Mouse (Mus musculus): Measurements from ENCODE around the gene S100a6. TPM values are rescaled to one million over a fixed set of nuclear protein-coding genes. Genes with fewer than 3 reads are reported as not detected.

S100a6 gene
- polyA plus RNA-seq, 1 experiment, result 95.8 TPM

DNA sequence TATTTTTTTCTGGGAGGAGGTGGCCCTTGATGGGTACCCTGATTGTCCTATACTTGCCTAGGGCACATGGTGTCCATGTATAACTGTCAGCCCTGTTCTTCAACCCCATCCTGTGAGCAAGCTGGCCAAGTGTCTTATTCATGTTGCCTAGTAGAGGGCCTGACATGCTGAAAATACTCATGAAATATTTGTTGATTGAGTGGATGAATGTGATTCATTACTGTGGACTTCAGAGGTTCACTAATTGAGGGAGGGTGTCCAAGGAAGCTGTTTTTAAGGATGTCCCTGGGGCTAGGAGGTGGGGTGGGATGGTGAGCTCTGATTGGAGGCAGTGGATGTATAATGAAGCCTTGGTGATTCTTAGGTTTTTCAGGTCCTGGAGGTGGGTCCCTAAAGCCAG lies 41.0 kb downstream of the S100a6 start, which contains the start of gene S100a7a:
TSS of gene S100a7a (plus strand) at position 301 of the 400 bp plus-strand sequence.
- Histone ChIP-seq H3K27me3 (replicated peaks; ENCODE audit: control insufficient read depth, insufficient read depth, low read length) (no peaks in the 10 kb centered on the region), H3K4me1 (ENCODE audit: control insufficient read depth, insufficient read depth, low read length) (no peaks in the 10 kb centered on the region), H3K36me3 (ENCODE audit: control insufficient read depth, insufficient read depth, low read length) (no peaks in the 10 kb centered on the region), H3K27ac (ENCODE audit: insufficient read depth, low read depth, low read length) (no peak within 1 kb of the TSS), H3K4me3 (ENCODE audit: insufficient read depth, low read depth, low read length) (no peak within 1 kb of the TSS)
- no peak for DNase-seq
- TF ChIP-seq CTCF (conservative IDR thresholded peaks at IDR 0.05; ENCODE audit: insufficient read depth, insufficient read length, low read depth, low read length), result no peak
- no peak for TF ChIP-seq POLR2A (IDR thresholded peaks at IDR 0.05; ENCODE audit: low read depth, low read length)

GRCm38 (mm10) chr3:90657405-90657804 lies 44.7 kb downstream of the S100a6 start:
- H3K27ac ChIP-seq (ENCODE audit: insufficient read depth, low read depth, low read length), result no peak overlapping the region
- H3K4me3 ChIP-seq (ENCODE audit: insufficient read depth, low read depth, low read length), result no peak overlapping the region
- no peaks in the 10 kb centered on the region for H3K36me3 ChIP-seq (ENCODE audit: control insufficient read depth, insufficient read depth, low read length)
- TF ChIP-seq POLR2A (IDR thresholded peaks at IDR 0.05; ENCODE audit: low read depth, low read length), result no peak
- TF ChIP-seq CTCF (conservative IDR thresholded peaks at IDR 0.05; ENCODE audit: insufficient read depth, insufficient read length, low read depth, low read length), result 0 out of 2 replicates have a peak, but pooled peaks have one; percentile 7
- no peaks in the 10 kb centered on the region for H3K27me3 ChIP-seq (replicated peaks; ENCODE audit: control insufficient read depth, insufficient read depth, low read length)
- no peak for DNase-seq
- no peaks in the 10 kb centered on the region for H3K4me1 ChIP-seq (ENCODE audit: control insufficient read depth, insufficient read depth, low read length)
- 75% methylated on average over 4 of the region's 4 CpGs for WGBS

DNA sequence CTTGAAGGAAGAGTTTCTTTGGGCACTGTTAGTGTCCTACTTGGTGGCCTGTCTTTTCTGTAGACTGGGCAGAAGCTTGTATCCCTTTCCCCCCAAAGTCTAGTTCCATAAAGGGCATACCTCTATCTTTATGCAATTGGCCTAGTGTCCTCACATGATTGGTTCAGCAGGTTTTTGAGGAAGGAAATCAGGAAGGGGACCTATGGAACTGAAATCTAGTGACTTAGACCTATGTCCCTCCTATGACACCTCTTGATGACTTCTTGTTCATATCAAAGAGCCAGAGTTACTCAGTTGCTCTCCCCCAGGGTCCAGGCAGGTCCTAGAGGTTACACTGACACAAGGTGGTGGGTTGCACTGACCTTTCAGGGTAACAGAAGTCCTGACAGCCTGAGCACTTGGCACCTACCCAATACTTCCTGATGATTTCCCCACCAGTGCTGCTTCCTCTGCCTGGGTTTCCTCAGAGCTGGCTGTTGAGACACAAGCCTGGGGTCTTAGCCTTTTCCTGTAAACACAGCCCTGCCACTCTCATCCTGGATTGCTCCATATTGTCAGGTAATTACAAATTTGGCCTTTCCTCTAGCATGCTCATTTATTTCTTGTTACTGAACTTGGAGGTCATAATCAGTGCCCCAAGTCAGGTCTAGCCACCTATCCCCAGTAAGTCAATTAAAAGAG lies 46.8 kb downstream of the S100a6 start:
- H3K27me3 ChIP-seq (replicated peaks; ENCODE audit: control insufficient read depth, insufficient read depth, low read length), result no peaks in the 10 kb centered on the region
- TF ChIP-seq POLR2A (IDR thresholded peaks at IDR 0.05; ENCODE audit: low read depth, low read length), result no peak
- TF ChIP-seq CTCF (conservative IDR thresholded peaks at IDR 0.05; ENCODE audit: insufficient read depth, insufficient read length, low read depth, low read length), result no peak
- H3K27ac ChIP-seq (ENCODE audit: insufficient read depth, low read depth, low read length), result no peak overlapping the region
- no peaks in the 10 kb centered on the region for H3K36me3 ChIP-seq (ENCODE audit: control insufficient read depth, insufficient read depth, low read length)
- no peak for DNase-seq
- H3K4me1 ChIP-seq (ENCODE audit: control insufficient read depth, insufficient read depth, low read length), result no peaks in the 10 kb centered on the region
- H3K4me3 ChIP-seq (ENCODE audit: insufficient read depth, low read depth, low read length), result no peak overlapping the region

GRCm38 (mm10) chr3:90664219-90664618 lies 51.5 kb downstream of the S100a6 start:
- Histone ChIP-seq H3K4me3 (ENCODE audit: insufficient read depth, low read depth, low read length) (no peak overlapping the region), H3K36me3 (ENCODE audit: control insufficient read depth, insufficient read depth, low read length) (no peaks in the 10 kb centered on the region), H3K27ac (ENCODE audit: insufficient read depth, low read depth, low read length) (no peak overlapping the region), H3K27me3 (replicated peaks; ENCODE audit: control insufficient read depth, insufficient read depth, low read length) (no peaks in the 10 kb centered on the region), H3K4me1 (ENCODE audit: control insufficient read depth, insufficient read depth, low read length) (no peaks in the 10 kb centered on the region)
- WGBS, result 82% methylated on average over 2 of the region's 2 CpGs
- peak; percentile 33 for DNase-seq
- TF ChIP-seq POLR2A (IDR thresholded peaks at IDR 0.05; ENCODE audit: low read depth, low read length) (no peak), CTCF (conservative IDR thresholded peaks at IDR 0.05; ENCODE audit: insufficient read depth, insufficient read length, low read depth, low read length) (peak; percentile 50)

DNA sequence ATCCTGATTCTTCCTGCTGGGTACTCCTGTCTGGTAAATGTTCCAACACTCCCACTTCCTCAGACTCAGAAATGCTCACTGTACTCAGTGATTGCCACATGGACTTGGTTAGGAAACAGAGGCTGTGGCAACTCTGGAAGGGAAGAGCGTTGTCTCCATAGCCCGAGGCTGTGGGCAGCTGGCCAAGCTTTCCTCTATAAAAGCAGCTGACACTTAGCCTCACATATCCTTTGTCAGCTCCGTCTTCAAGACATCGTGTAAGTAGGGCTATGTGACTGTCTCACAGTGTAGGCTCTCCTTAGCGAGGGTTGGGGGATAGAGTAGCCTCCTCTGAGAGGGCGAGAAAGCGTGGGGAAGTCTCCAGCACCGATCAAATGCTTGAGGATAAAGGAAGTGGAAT lies 56.2 kb downstream of the S100a6 start, which contains the start of gene S100a8:
TSS of gene S100a8 (plus strand) at position 133 of the 400 bp plus-strand sequence.
- no peak within 1 kb of the TSS for H3K4me3 ChIP-seq (ENCODE audit: insufficient read depth, low read depth, low read length)
- no peak for TF ChIP-seq CTCF (conservative IDR thresholded peaks at IDR 0.05; ENCODE audit: insufficient read depth, insufficient read length, low read depth, low read length)
- no peak for TF ChIP-seq POLR2A (IDR thresholded peaks at IDR 0.05; ENCODE audit: low read depth, low read length)
- no peaks in the 10 kb centered on the region for H3K36me3 ChIP-seq (ENCODE audit: control insufficient read depth, insufficient read depth, low read length)
- no peaks in the 10 kb centered on the region for H3K27me3 ChIP-seq (replicated peaks; ENCODE audit: control insufficient read depth, insufficient read depth, low read length)
- no peak within 1 kb of the TSS for H3K27ac ChIP-seq (ENCODE audit: insufficient read depth, low read depth, low read length)
- no peak for DNase-seq
- H3K4me1 ChIP-seq (ENCODE audit: control insufficient read depth, insufficient read depth, low read length), result no peaks in the 10 kb centered on the region
- 58% methylated on average over 8 of the region's 8 CpGs for WGBS

Other genes starting within 250 kb of the S100a6 start
- 12.9 and 16.2 TPM in 2 replicates for gene Slc27a3, start 222.9 kb upstream of the S100a6 start, polyA plus RNA-seq (2012; rRNA removed)
- gene Ints3, start 179.3 kb upstream of the S100a6 start, polyA plus RNA-seq (2012; rRNA removed), result 22.9 and 23.6 TPM in 2 replicates
- 51.4 and 55.4 TPM in 2 replicates for gene Npr1, start 147.0 kb upstream of the S100a6 start, polyA plus RNA-seq (2012; rRNA removed)
- 19.4 and 22.8 TPM in 2 replicates for gene Ilf2, start 136.8 kb upstream of the S100a6 start, polyA plus RNA-seq (2012; rRNA removed)
- gene Snapin, start 121.8 kb upstream of the S100a6 start, polyA plus RNA-seq (2012; rRNA removed), result 20.7 and 25.3 TPM in 2 replicates
- gene Chtop, start 103.4 kb upstream of the S100a6 start, polyA plus RNA-seq (2012; rRNA removed), result 26.6 and 36.6 TPM in 2 replicates
- gene S100a1, start 98.5 kb upstream of the S100a6 start, polyA plus RNA-seq (2012; rRNA removed), result 625 and 771 TPM in 2 replicates
- 64.7 and 65.4 TPM in 2 replicates for gene S100a13, start 98.4 kb upstream of the S100a6 start, polyA plus RNA-seq (2012; rRNA removed)
- 0.45 and 0.61 TPM in 2 replicates for gene S100a14, start 86.0 kb upstream of the S100a6 start, polyA plus RNA-seq (2012; rRNA removed)
- gene S100a16, start 75.6 kb upstream of the S100a6 start, polyA plus RNA-seq (2012; rRNA removed), result 124 and 140 TPM in 2 replicates
- 0.23 and 0.34 TPM in 2 replicates for gene S100a3, start 52.3 kb upstream of the S100a6 start, polyA plus RNA-seq (2012; rRNA removed)
- not detected in 2 replicates for gene S100a2, start 22.6 kb upstream of the S100a6 start, polyA plus RNA-seq (2012; rRNA removed)
- gene Gm42674, start 11.0 kb upstream of the S100a6 start, polyA plus RNA-seq (2012; rRNA removed), result not detected in 2 replicates
- gene S100a4, start 9.1 kb upstream of the S100a6 start, polyA plus RNA-seq (2012; rRNA removed), result 10.3 and 16.9 TPM in 2 replicates
- not detected in 2 replicates for gene S100a5, start 4.4 kb upstream of the S100a6 start, polyA plus RNA-seq (2012; rRNA removed)
- 0.11 and 0.27 TPM in 2 replicates for gene S100a7a, start 41.1 kb downstream of the S100a6 start, polyA plus RNA-seq (2012; rRNA removed)
- gene S100a8, start 56.1 kb downstream of the S100a6 start, polyA plus RNA-seq (2012; rRNA removed), result 0.26 and 1.2 TPM in 2 replicates
- gene S100a9, start 82.8 kb downstream of the S100a6 start, polyA plus RNA-seq (2012; rRNA removed), result 0.39 and 1.4 TPM in 2 replicates
- not detected in 2 replicates for gene Pglyrp4, start 114.0 kb downstream of the S100a6 start, polyA plus RNA-seq (2012; rRNA removed)
- gene Gm5849, start 165.0 kb downstream of the S100a6 start, polyA plus RNA-seq (2012; rRNA removed), result not detected in 2 replicates

Data from kidney, adult 2 months (tissue).